Mouse (Mus musculus) frontal cortex, postnatal 10 days (tissue): ENCODE measurements around the gene Edn2.

ENCODE experiments used
- DNase-seq, 2 experiments: peaks; one replicate each; pipeline ENCODE4 v3.0.0; 2022; ENCODE audit warnings: low spot score in 2 of 2, mixed read lengths in 1 of 2

Gene Edn2

DNA sequence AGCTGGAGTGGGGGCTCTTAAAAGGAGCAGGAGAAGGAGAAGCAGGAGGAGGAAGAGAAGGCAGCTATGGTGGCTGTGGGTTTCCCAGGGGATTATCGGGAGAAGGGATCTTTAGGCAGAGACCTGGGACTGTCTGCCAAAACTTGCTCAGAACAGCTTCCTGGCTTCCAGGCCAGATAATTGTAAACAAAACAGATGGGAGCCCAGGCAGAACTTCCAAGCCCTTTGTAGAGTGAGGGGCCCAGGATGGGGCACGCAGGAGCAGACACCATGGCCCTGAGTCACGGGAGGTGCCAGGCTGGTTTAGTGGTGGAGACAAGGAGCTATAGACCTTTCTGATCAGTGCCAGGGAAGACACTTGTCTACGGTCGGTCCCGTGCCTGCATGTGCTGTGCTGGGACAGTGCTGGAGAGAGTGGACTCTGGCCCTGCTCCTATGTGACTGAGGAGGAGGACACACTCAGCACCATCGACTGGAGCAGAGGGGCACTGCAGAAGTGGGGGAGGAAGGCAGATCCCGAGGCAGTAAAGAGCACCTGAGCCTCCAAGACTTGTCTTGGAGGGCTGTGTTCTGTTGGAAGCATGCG is 43.4 kb downstream of the Edn2 start:
- no peak for DNase-seq

DNA sequence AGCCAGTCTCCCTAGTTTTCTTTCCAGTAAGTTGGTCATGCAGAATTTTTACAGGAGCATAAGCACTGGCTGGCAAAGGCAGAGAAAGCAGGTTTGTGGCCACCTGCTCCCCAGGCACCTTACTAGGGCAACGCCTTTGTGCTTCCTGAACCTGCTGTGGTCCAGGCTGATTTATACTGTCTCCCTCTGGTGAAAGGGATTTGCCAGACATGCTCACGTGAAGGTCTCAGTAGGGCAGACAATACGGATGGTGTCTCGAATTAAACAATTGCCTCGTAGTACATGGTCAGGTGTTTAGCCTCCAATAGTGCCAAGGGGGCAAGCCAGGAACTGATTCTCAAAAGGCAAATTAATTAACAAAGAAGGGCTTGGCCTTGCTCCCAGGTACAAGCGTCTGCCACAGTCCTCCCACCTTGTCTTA is 45.5 kb downstream of the Edn2 start:
- DNase-seq = no peak

DNA sequence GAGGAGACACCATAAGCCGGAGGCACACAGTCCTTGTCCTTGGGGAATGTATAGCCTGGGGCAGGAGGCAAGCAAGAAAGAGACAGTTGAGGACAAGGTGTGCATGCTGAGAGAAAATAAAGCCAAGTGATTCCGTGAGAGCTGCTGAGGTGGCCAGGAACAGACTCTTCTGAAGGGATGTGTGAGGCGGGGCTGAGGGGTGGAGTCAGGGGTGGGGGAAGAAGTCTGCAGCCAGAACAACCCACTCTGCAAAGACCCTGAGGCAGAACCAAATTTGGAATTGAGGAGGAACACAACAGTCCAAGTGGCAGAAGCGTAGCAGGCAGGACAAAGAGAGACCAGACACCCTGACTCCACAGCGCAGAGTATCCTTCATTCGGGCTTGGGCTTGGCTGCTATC is 51.1 kb downstream of the Edn2 start:
- no peak for DNase-seq

- no peak for DNase-seq
Measured at GRCm38 (mm10) chr4:120212812-120213211, 51.8 kb downstream of the Edn2 start.

DNA sequence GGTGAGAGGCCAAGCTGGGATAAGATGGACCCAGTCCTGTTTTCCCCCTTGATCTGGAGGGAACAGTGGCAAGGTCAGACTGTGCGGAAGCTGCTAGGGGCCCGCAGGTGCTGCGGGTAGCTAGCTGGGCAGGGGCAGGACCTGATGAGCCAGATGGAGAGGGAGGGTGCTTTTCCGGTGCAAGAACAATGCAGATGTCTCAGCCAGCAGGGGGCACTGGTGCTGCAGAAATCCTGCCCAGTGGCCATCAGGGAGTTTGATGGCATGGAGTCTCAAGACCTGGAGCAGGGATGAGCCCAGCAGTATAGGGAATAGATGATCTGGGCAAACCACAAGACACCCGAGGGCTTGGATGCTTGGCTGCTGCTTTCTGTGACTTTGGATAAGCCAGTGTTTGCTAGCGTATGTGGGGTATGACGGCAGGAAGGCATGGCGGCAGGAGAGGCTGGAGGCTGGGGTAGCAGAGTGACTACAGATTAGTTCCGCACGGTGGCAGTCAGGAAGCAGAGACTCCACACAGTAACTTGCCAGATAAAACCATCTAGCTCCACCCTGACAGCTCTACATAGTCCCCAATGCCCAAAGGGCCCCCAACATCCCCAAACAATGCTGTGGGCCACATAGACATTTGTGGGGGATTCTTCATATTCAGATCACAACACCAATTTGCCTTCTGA is 55.0 kb downstream of the Edn2 start:
- peak; percentile 27 to 49 for DNase-seq

DNA sequence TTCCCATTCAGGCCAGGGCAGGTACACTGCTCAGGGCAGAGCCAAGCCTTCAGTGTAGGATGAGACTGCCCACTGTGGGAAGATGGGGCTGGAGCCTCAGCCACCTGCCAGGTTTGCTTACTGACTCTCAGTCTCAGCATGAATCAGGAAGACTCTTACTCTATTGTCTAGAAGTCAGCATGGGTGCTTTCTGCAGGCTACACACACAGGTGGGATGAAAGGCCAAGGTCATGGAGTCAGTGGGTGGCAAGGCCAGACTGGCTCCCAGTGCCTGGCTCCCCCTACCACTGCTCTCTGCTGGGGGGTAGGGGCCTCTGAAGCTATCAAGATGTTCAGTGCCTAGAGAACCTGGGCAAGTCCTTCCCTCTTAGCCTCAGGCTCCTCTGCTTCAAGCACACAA is 55.9 kb downstream of the Edn2 start:
- no peak for DNase-seq
